Comparison of ENCODE assay signal across 17 mouse cellular contexts in the genomic region with DNA sequence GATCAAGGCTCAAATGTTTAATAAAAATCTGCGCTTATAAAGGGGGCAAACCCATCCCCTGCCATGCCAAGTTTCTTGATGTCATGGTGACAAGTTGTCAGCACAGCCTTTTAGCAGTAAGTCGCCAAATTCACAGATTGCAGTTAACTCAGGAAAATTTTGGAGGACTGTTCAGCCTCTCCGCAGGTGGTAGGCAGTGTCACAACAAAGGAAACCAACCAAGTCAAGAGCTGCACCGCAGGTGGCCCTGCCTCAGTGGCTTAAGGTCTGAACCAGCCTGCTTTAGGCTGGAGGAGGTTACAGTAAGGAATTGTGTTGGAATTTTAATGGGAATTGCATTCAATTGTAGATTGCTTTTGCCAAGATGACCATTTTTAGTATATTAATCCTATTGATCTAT. TPM values are rescaled to one million over a fixed set of nuclear protein-coding genes. Genes with fewer than 3 reads are reported as not detected.
"Had no signal": no experiment of that assay in that cellular context is flagged by ENCODE, and none has a peak within 500 bp of the region (broad histone marks: within the 10 kb centered on the region; RNA-seq: fewer than 3 reads in every experiment).

No protein-coding gene starts in this region.

RNA-seq across cellular contexts. Expression of a gene that starts 14.6 kb away (rescaled TPM):
- total RNA-seq: heart, postnatal 10 days; heart, postnatal 14 days; heart, postnatal 25 days; heart, postnatal 36 days; heart, postnatal 4 days; hematopoietic stem cell, adult 5-6 weeks; hindbrain, postnatal 0 days; layer of hippocampus, adult 18-20 months; layer of hippocampus, adult 2 months; layer of hippocampus, adult 8-10 months; layer of hippocampus, postnatal 10 days; layer of hippocampus, postnatal 14 days; layer of hippocampus, postnatal 25 days; layer of hippocampus, postnatal 36 days; left cerebral cortex, adult 18-20 months; left cerebral cortex, adult 2 months; left cerebral cortex, adult 8-10 months had no signal

RNA-seq across cellular contexts. Expression of a gene that starts 29.3 kb away (rescaled TPM):
- total RNA-seq: heart, postnatal 10 days; heart, postnatal 14 days; heart, postnatal 25 days; heart, postnatal 36 days; heart, postnatal 4 days; hematopoietic stem cell, adult 5-6 weeks; hindbrain, postnatal 0 days; layer of hippocampus, adult 18-20 months; layer of hippocampus, adult 2 months; layer of hippocampus, adult 8-10 months; layer of hippocampus, postnatal 10 days; layer of hippocampus, postnatal 14 days; layer of hippocampus, postnatal 25 days; layer of hippocampus, postnatal 36 days; left cerebral cortex, adult 18-20 months; left cerebral cortex, adult 2 months; left cerebral cortex, adult 8-10 months had no signal

RNA-seq across cellular contexts. Expression of a gene that starts 30.1 kb away (rescaled TPM):
- total RNA-seq: layer of hippocampus, adult 18-20 months; layer of hippocampus, adult 2 months; layer of hippocampus, adult 8-10 months; layer of hippocampus, postnatal 25 days; layer of hippocampus, postnatal 36 days; left cerebral cortex, adult 18-20 months had no signal

RNA-seq across cellular contexts. Expression of a gene that starts 43.7 kb away (rescaled TPM):
- total RNA-seq: heart, postnatal 10 days; heart, postnatal 14 days; heart, postnatal 25 days; heart, postnatal 36 days; heart, postnatal 4 days; hematopoietic stem cell, adult 5-6 weeks; hindbrain, postnatal 0 days; layer of hippocampus, adult 18-20 months; layer of hippocampus, adult 2 months; layer of hippocampus, adult 8-10 months; layer of hippocampus, postnatal 10 days; layer of hippocampus, postnatal 14 days; layer of hippocampus, postnatal 25 days; layer of hippocampus, postnatal 36 days; left cerebral cortex, adult 18-20 months; left cerebral cortex, adult 2 months; left cerebral cortex, adult 8-10 months had no signal
